Mouse (Mus musculus) neural tube, embryonic 15.5 days (tissue): Measurements from ENCODE around the gene Fanca. TPM values are rescaled to one million over a fixed set of nuclear protein-coding genes. Genes with fewer than 3 reads are reported as not detected.
"Not testable (repeated sequence)": the region's sequence is repeated elsewhere in the genome, so short reads cannot be mapped to it uniquely, and the experiment has no call there.

Experiments used
- ATAC-seq: fragments of 200-750 bp; cut with Nextera tagmentation; 2 replicates; pipeline ENCODE4 v1.8.0; 2017; ENCODE audit warnings: mild to moderate bottlenecking, moderate TSS enrichment, moderate library complexity; ENCODE audit not compliant: low FRiP score
- H3K27ac ChIP-seq: fragments of 300-500 bp; sonication (generic); replicated peaks from 2 replicates; pipeline ENCODE4 v1.5.1; 2015; ENCODE audit warnings: mild to moderate bottlenecking, inconsistent platforms
- H3K27me3 ChIP-seq: fragments of 300-500 bp; sonication (generic); replicated peaks from 2 replicates; pipeline ENCODE4 v1.6.1; 2015; ENCODE audit warnings: inconsistent platforms
- H3K36me3 ChIP-seq: fragments of 300-500 bp; sonication (generic); 2 replicates; pipeline ENCODE4 v1.6.1; 2015; ENCODE audit warnings: inconsistent platforms
- H3K4me1 ChIP-seq: fragments of 300-500 bp; sonication (generic); 2 replicates; pipeline ENCODE4 v1.6.1; 2015; ENCODE audit warnings: inconsistent platforms
- H3K4me2 ChIP-seq: fragments of 300-500 bp; sonication (generic); 2 replicates; pipeline ENCODE4 v1.6.1; 2015; ENCODE audit warnings: inconsistent platforms, mild to moderate bottlenecking, moderate library complexity
- H3K4me3 ChIP-seq: fragments of 300-500 bp; sonication (generic); replicated peaks from 2 replicates; pipeline ENCODE4 v1.5.1; 2015; ENCODE audit warnings: mild to moderate bottlenecking, inconsistent platforms
- H3K9ac ChIP-seq: fragments of 300-500 bp; sonication (generic); replicated peaks from 2 replicates; pipeline ENCODE4 v1.6.1; 2015; ENCODE audit warnings: mild to moderate bottlenecking, inconsistent platforms
- H3K9me3 ChIP-seq: fragments of 300-500 bp; sonication (generic); replicated peaks from 2 replicates; pipeline ENCODE4 v1.6.1; 2016; ENCODE audit warnings: inconsistent platforms
- WGBS: fragments of 180-500 bp; shearing (Covaris S2); methylation state at CpG from one replicate; pipeline ENCODE4 v1.1.7; 2015; ENCODE audit warnings: mixed read lengths; 5-methylcytosine and 5-hydroxymethylcytosine counted together
- polyA plus RNA-seq: library from polyadenylated mRNA; unstranded; fragments of >200 nt; fragmentation: Nextera tagmentation; extraction: Ambion mirVana; gene quantifications from 2 replicates; pipeline ENCODE4 v1.2.1, GENCODE M21; 2015

The Fanca gene
- polyA plus RNA-seq, 1 experiment from 2014 or later: 6.1 TPM

DNA sequence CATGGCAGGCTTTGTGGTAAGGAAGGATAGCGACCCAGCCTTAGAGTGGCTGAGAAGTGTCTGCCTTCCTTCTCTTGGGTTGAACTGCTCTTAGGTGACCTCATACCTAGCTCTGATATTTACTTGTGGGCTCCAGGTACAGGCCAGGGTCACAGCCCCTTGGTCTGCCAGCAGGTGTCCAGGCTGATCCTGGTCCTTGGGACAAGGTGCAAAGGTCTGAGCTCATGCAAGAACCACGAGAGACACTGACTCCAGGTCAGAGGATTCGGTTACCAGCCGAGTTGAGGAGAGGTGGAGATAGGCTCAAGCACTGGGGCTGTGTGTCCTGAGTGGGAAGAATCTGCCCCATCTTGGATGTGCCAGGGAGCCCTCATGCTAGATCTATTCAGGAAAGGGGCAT lies 74.0 kb downstream of the Fanca start:
- Histone ChIP-seq H3K27me3 (no peaks in the 10 kb centered on the region), H3K4me2 (no peak overlapping the region), H3K36me3 (peaks cover 78% of the 10 kb centered on the region), H3K4me3 (no peak overlapping the region), H3K9me3 (no peaks in the 10 kb centered on the region), H3K27ac (no peak overlapping the region), H3K4me1 (no peaks in the 10 kb centered on the region), H3K9ac (no peak overlapping the region)
- WGBS: 88% methylated on average over 4 of the region's 4 CpGs
- ATAC-seq: no peak

DNA sequence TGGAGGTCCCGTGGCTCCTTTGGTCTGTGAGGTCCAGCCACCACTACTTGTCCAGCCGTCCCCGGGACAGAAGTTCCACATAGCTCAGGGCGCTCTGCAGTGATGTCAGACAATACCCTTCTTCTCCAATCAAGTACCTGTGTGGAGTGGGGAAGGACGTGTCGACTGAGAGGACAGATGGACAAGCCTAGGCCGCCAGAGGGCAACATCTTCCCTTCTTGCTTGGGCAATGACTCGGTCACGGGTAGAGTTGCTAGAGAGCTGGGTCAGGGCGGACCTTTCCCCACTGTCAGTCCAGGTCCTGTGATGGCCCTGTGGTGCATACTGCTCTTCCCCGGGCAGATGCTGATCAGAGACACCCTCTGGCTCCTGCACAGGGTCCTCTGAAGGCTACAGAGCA lies 75.3 kb downstream of the Fanca start:
- ATAC-seq: 0 out of 2 replicates have a peak, but pooled peaks have one; percentile 8
- Histone ChIP-seq H3K4me2 (no peak overlapping the region), H3K36me3 (peaks cover 65% of the 10 kb centered on the region), H3K9ac (no peak overlapping the region), H3K27me3 (no peaks in the 10 kb centered on the region), H3K4me3 (no peak overlapping the region), H3K9me3 (no peaks in the 10 kb centered on the region), H3K4me1 (no peaks in the 10 kb centered on the region), H3K27ac (no peak overlapping the region)
- 69% methylated on average over 11 of the region's 11 CpGs for WGBS

DNA sequence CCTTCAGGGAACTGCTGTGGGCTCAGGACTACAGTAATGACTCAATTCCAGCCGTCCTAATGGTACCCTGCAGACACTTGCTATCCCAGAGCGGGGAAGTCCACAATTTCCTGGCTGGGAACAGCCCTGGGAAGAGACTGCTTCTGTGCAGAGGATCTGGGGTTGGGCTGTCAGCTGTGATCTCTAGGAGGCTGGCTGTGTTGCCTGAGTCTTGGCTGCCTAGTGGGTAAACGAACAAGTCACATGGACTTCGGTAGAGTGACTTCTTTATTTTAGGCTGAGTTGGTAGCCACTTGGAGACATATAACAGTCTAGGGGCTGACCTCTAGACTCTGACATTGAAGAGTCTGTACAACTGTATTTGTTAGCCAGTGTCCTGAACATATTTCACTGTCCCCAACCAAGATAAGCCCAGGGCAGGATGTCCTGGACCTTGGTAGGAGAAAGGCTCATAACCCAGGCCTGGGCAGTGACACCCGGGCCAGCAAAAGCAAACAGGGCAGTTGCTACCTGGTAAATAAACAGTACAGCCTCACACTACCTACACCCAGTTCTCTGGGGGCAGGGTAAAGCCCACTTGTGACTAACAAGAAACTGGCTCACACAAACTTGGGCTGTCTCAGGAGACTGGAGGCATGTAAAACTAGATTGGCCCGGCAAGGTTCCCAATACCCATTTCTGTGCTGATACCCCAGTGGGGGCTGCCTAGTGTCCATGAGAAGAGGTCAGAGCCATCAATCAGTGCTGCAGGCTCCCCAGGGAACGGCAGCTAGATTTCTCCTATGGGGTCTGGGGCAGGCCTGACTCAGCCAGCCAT lies 76.1 kb downstream of the Fanca start:
- Histone ChIP-seq H3K27me3 (no peaks in the 10 kb centered on the region), H3K36me3 (peaks cover 58% of the 10 kb centered on the region), H3K4me1 (no peaks in the 10 kb centered on the region), H3K27ac (no peak overlapping the region), H3K4me2 (no peak overlapping the region), H3K9ac (no peak overlapping the region), H3K9me3 (no peaks in the 10 kb centered on the region), H3K4me3 (no peak overlapping the region)
- no peak for ATAC-seq
- WGBS: 85% methylated on average over 7 of the region's 7 CpGs

DNA sequence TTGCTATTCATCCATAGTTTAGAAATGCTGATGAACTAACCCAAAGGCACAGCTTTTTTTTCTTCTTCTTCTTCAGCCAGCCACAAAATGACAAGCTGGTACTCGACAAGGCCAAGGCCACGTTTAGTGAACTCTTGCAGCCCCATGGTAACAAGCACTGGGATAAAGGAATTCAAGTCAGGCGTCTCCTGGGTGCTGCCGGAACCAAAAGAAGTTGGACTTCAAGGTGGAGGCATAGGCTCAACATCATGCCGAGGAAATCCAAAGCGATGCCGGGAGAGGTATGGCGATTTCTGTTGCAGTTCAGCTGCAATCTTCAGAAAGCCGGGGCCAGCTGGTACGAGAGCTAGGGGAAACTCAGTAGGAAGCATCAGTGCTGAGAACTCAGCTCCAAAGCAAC lies 79.0 kb downstream of the Fanca start:
- H3K36me3 ChIP-seq: peaks cover 28% of the 10 kb centered on the region
- no peak for ATAC-seq
- no peak overlapping the region for H3K27ac ChIP-seq
- peaks cover 13% of the 10 kb centered on the region; the same call in 1 of the 2 replicates for H3K27me3 ChIP-seq
- H3K4me1 ChIP-seq: peaks cover 22% of the 10 kb centered on the region
- H3K9ac ChIP-seq: no peak overlapping the region
- no peaks in the 10 kb centered on the region for H3K9me3 ChIP-seq
- no peak overlapping the region for H3K4me2 ChIP-seq
- H3K4me3 ChIP-seq: no peak overlapping the region
- 81% methylated on average over 10 of the region's 10 CpGs for WGBS

DNA sequence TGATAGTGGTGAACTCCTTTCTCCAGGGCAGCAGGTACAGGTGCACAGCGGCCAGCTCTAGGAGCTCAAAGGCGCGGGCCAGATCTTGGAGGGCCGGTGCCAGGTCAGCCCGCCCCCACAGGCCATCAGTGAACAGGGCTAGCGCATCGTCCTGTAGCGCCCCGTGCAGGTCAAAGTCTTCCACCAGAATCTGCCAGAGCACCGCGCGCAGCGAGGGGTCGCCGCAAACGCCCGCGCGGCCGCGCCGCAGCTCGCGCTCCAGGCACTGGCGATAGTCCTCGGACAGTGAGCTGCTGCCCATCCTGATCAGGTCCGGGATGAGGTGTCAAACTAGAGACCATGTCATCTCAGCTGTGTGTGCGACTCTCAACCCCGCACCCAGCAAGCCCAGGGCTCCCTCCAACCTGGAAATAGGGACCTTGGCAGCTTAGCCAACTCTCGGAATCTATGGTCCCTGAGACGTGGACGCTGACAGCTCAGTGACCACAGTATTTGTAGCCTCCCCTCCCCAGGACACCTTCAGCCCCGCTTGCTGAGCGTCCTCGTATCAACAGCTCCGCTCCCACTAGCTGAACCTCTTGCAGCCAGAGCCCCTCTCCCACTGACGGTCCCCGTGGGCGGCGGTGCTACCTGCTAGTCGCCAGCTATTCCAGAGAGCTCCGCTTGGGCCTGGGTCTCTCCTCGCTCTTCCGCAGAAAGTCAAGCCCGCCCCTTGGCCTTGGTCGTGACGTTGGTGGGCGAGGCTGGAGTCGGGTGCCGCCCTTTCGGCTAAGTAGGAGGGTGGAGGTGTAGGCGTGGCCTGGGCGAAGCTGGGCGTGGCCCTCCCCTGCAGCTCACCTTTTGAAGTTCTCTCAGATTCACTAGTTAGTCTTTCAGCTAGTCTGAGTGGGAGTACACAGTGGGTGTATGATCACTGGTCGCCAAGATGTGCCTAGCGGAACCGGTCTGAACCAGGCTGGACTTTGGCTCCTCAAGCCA lies 82.6 kb downstream of the Fanca start, which contains the start of gene Spata2l:
Gene Spata2l (minus strand): TSS at position 714 of the 978 bp plus-strand sequence.
- Histone ChIP-seq H3K4me2 (peak within 1 kb of the TSS; percentile 83), H3K36me3 (no peaks in the 10 kb centered on the region), H3K27ac (0 out of 2 replicates have a peak within 1 kb of the TSS, but pooled peaks have one; percentile 7), H3K9me3 (no peaks in the 10 kb centered on the region), H3K4me3 (peak within 1 kb of the TSS; percentile 48), H3K4me1 (peaks cover 30% of the 10 kb centered on the region), H3K27me3 (peaks cover 23% of the 10 kb centered on the region; the same call in 1 of the 2 replicates), H3K9ac (peak within 1 kb of the TSS; percentile 58)
- 2% methylated on average over 57 of the region's 57 CpGs for whole genome bisulfite sequencing
- ATAC-seq: peak; percentile 88

DNA sequence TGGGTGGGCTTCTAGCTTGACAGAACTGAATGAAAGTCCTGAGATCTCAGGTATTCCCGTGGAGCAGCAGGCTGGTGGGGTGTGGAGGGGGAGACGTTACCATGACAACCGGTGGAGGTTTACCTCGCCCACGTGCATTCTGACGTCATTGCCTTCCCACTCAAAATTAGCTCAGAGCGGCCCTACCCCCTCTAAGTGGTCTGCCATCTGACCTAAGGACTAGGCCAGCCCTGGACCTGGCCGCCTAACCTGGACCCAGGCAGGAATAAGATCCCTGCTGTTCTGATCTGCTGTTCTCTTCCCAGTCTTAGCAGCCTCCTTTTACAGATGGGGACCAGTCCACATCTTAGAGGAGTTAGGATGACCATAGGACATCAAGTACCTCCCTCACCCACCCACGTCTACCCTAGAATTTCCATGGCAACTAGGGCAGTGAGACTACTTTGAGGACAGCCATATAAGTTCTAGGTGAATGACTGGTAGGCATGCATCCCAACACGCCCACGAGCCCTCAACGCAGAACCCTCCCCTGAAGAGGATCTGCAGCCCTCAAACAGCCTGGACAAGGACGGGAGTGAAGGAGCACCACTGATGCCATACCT lies 83.4 kb downstream of the Fanca start:
- H3K9ac ChIP-seq: peak overlapping the region; percentile 58
- peaks cover 23% of the 10 kb centered on the region; the same call in 1 of the 2 replicates for H3K27me3 ChIP-seq
- no peak overlapping the region for H3K27ac ChIP-seq
- H3K4me3 ChIP-seq: peak overlapping the region; percentile 48
- peaks cover 30% of the 10 kb centered on the region for H3K4me1 ChIP-seq
- 0 out of 2 replicates have a peak, but pooled peaks have one; percentile 11 for ATAC-seq
- H3K9me3 ChIP-seq: no peaks in the 10 kb centered on the region
- peak overlapping the region; percentile 83 for H3K4me2 ChIP-seq
- 33% methylated on average over 13 of the region's 13 CpGs for WGBS
- peaks cover 3% of the 10 kb centered on the region; the same call in 1 of the 2 replicates for H3K36me3 ChIP-seq

DNA sequence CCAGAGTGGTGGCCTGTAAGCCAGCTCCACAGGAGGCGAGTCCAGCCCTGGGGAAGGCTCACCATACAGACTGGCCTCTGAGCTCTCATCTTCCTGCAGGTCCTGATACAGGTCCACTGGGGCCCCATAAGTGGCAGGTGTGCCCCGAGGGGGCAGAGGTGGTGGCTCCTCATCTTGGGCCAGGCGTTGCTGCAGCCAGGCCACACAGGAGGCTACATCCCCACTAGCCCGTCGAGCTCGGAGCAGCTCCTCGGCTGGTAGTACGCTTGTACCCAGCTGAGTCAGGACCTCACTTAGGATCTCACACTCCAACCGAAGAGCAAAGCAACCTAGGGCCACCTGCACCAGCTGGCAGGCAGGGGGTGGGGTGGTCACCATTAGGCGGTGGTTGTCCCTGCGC lies 84.6 kb downstream of the Fanca start:
- 83% methylated on average over 11 of the region's 11 CpGs for WGBS
- peaks cover 23% of the 10 kb centered on the region; the same call in 1 of the 2 replicates for H3K27me3 ChIP-seq
- no peak overlapping the region for H3K4me3 ChIP-seq
- no peak for ATAC-seq
- H3K27ac ChIP-seq: no peak overlapping the region
- H3K36me3 ChIP-seq: peaks cover 12% of the 10 kb centered on the region
- no peak overlapping the region for H3K9ac ChIP-seq
- no peaks in the 10 kb centered on the region for H3K9me3 ChIP-seq
- H3K4me1 ChIP-seq: peaks cover 30% of the 10 kb centered on the region
- H3K4me2 ChIP-seq: no peak overlapping the region

DNA sequence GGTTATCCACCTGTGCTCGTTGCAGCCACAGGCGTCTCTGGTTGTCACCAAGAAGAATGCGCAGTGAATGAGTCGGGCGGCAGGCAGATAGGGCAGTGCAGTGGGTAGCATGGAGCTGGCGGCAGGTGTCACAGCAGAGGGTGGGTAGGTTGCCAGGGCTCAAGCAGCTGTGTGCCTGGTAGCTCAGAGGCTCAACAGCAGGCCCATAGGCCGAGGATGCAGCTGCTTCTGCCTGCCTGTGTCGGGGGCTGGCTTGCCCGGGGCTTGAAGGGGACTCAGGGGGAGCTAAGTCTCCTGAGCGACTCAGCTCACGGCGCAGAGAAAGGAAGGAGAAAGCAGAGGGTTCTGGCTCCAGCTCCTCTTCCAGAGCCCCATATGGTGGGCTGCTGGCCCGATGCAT lies 85.1 kb downstream of the Fanca start:
- 48% methylated on average over 13 of the region's 13 CpGs for WGBS
- Histone ChIP-seq H3K36me3 (peaks cover 13% of the 10 kb centered on the region), H3K27ac (no peak overlapping the region), H3K4me3 (no peak overlapping the region), H3K9ac (no peak overlapping the region), H3K4me1 (peaks cover 30% of the 10 kb centered on the region), H3K4me2 (no peak overlapping the region), H3K27me3 (peaks cover 23% of the 10 kb centered on the region; the same call in 1 of the 2 replicates), H3K9me3 (no peaks in the 10 kb centered on the region)
- no peak for ATAC-seq

DNA sequence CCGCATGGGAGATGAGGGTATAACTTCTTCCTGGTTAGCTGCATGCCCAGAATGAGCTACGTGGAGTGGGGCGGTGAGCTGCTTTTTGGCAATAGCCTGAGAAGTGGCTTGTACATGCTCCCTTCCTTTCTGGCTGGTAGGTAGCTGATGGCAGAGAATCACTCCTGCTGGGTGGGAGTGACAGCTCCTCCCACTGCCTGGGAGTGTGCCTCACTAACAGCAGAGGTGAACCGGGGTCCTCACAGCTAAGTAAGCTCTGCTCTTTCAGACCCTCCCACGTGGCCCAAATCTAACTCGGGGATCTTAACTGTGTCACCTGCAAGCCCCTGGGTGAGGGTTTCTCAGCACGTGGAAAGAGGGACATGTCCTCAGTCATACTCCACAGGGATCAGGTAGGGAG lies 85.8 kb downstream of the Fanca start:
- Histone ChIP-seq H3K9me3 (no peaks in the 10 kb centered on the region), H3K4me1 (peaks cover 30% of the 10 kb centered on the region), H3K4me2 (no peak overlapping the region), H3K27me3 (peaks cover 23% of the 10 kb centered on the region; the same call in 1 of the 2 replicates), H3K9ac (no peak overlapping the region), H3K27ac (no peak overlapping the region), H3K4me3 (no peak overlapping the region), H3K36me3 (peaks cover 20% of the 10 kb centered on the region)
- no peak for ATAC-seq
- 19% methylated on average over 7 of the region's 7 CpGs for WGBS

DNA sequence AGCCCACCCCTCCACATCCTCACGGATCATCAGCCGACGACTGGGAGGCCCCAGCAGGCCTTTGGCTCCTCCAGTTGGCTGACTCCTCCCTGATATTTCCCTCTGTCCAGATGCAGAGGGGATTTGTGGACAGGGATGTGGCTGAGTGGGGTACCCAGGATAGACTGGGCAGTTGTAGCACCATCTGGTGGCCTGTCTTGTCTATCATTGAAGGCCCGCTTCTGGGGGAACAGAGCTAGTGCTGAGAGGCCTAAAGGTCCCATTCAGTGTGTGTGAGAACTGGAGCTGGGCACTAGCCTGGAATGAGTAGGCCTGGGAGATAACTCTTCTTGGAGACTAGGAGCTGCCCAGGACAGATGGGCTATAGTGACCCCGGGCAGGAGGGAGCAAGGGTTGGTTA lies 86.6 kb downstream of the Fanca start:
- 61% methylated on average over 5 of the region's 5 CpGs for WGBS
- no peak overlapping the region for H3K4me2 ChIP-seq

DNA sequence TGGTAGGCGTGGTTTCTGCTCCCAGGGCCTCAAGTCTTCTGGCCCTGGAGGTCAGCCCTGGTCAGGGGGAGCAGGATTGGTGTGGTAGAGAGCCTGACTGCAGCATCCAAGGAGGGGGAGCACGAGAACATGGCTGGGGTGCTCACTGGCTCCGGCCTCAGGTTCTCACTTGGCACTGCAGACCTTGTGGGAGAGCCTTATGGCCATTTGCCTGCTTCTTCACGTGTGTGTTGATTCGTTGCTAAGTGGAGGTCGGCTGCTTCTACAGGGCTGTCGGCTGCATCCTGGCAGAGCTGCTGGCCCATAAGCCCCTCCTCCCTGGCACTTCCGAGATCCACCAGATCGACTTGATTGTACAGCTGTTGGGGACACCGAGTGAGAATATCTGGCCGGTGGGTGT lies 88.0 kb downstream of the Fanca start:
- Histone ChIP-seq H3K36me3 (peaks cover 29% of the 10 kb centered on the region), H3K27me3 (peaks cover 17% of the 10 kb centered on the region; the same call in 1 of the 2 replicates), H3K4me1 (peaks cover 25% of the 10 kb centered on the region)
- not testable (repeated sequence) for H3K4me3 ChIP-seq, ATAC-seq, H3K9ac ChIP-seq, H3K9me3 ChIP-seq, H3K27ac ChIP-seq, H3K4me2 ChIP-seq
- 92% methylated on average over 10 of the region's 11 CpGs for WGBS

More for the DNA sequence above, 86.6 kb downstream of the Fanca start:
- Histone ChIP-seq H3K4me1 (peaks cover 30% of the 10 kb centered on the region), H3K27me3 (peaks cover 22% of the 10 kb centered on the region; the same call in 1 of the 2 replicates), H3K36me3 (peaks cover 26% of the 10 kb centered on the region), H3K9me3 (no peaks in the 10 kb centered on the region), H3K27ac (no peak overlapping the region), H3K9ac (no peak overlapping the region), H3K4me3 (no peak overlapping the region)
- no peak for ATAC-seq
